Mouse (Mus musculus): Measurements from ENCODE around the gene Rpl9-ps1.

DNA sequence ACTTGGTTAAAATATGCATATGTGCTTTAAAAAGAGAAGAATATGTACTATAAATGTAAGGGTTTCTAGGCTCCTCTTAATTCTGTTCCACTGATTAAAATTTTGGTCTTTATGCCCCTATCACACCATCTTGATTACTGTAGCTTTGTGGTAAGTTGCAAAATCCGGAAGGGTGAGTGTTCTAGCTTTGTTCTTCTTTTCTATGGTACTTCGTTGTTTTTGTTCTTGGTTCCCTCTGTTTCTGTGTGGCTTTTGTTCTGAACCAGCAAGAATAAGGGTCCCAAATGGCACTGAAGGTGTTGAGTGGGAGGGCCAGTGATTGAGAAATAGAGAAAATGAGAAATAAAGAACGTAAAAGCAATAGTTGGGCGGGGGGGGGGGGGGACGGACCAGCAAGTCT, 27.2 kb downstream of the Rpl9-ps1 start:
- TF ChIP-seq POLR2A (IDR thresholded peaks at IDR 0.05; ENCODE audit: insufficient read length, low read depth) (no peak), TCF12 (IDR thresholded peaks at IDR 0.05; ENCODE audit: insufficient read depth, poor library complexity, severe bottlenecking) (no peak), E2F4 (IDR thresholded peaks at IDR 0.05; ENCODE audit: insufficient read depth) (no peak), MAX (IDR thresholded peaks at IDR 0.05; ENCODE audit: low read depth) (no peak), MYOG (IDR thresholded peaks at IDR 0.05; ENCODE audit: control insufficient read depth in 1 of 3, insufficient read depth in 1 of 3, insufficient read length in 2 of 3, low read depth in 2 of 3) (no peak), USF1 (IDR thresholded peaks at IDR 0.05; ENCODE audit: low read depth) (no peak), MYOD1 (IDR thresholded peaks at IDR 0.05; ENCODE audit: control insufficient read depth in 1 of 3, insufficient read length in 2 of 3, low read depth in 2 of 3) (no peak), SRF (IDR thresholded peaks at IDR 0.05; ENCODE audit: control insufficient read depth, insufficient read length, low read depth) (no peak), POLR2AphosphoS2 (IDR thresholded peaks at IDR 0.05; ENCODE audit: insufficient read length, low read depth) (no peak), REST (IDR thresholded peaks at IDR 0.05; ENCODE audit: insufficient read depth, insufficient read length) (no peak)
